Mouse (Mus musculus) large intestine, adult 2 months (tissue): ENCODE results near the gene Chchd1. TPM values are rescaled to one million over a fixed set of nuclear protein-coding genes. Genes with fewer than 3 reads are reported as not detected.

Experiments
- DNase-seq: peaks from one replicate; pipeline ENCODE4 v3.0.0-alpha.2; 2012; ENCODE audit warnings: low read depth, low spot score
- WGBS: fragments of 180-500 bp; shearing (Covaris S2); methylation state at CpG from one replicate; pipeline ENCODE4 v1.1.7; 2018; 5-methylcytosine and 5-hydroxymethylcytosine counted together
- polyA plus RNA-seq: library from polyadenylated mRNA; depleted of rRNA; stranded (reverse); fragments of >200 nt; gene quantifications from 2 replicates; pipeline ENCODE4 v1.2.3, GENCODE M21; 2012

Gene Chchd1
- polyA plus RNA-seq, 1 experiment: 42.2 TPM

GRCm38 (mm10) chr14:20719767-20720166 lies 17.0 kb downstream of the Chchd1 start:
- DNase-seq: no peak
- WGBS: 92% methylated on average over 12 of the region's 12 CpGs

DNA sequence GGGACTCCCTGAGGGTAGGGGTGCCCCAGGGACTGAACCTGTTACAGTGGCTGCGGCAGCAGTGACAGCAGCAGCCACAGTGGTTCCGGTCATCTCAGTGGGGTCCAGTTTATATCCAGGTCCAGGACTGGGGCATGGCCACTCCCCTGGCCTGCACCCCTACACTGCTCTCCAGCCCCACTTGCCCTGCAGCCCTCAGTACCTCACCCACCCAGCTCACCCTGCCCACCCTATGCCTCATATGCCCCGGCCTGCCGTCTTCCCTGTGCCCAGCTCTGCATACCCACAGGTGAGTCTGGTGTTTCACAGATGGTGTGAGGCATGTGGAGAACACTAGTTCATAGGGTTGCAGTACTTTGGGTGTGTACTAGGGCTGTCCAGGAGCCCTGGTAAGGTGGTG lies 18.6 kb downstream of the Chchd1 start:
- no peak for DNase-seq
- 79% methylated on average over 4 of the region's 4 CpGs for WGBS

DNA sequence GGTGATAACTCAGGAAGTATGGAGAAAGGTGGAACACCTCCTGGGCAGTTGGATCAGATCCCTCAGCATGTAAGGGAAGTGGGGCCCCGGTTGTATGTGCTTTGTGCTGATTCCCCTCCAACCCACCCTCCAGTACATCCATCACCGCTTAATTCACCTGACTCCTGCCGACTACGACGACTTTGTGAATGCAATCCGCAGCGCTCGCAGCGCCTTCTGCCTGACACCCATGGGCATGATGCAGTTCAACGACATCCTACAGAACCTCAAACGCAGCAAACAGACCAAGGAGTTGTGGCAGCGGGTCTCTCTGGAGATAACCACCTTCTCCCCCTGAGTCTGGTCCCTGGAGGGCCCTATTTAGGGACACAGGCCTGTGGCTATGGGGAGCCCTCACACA lies 20.2 kb downstream of the Chchd1 start:
- 92% methylated on average over 12 of the region's 12 CpGs for WGBS
- DNase-seq: no peak

- DNase-seq: no peak
- WGBS: 9% methylated on average over 5 of the region's 5 CpGs
These were observed 21.2 kb downstream of the Chchd1 start for GRCm38 (mm10) chr14:20724043-20724442.

DNA sequence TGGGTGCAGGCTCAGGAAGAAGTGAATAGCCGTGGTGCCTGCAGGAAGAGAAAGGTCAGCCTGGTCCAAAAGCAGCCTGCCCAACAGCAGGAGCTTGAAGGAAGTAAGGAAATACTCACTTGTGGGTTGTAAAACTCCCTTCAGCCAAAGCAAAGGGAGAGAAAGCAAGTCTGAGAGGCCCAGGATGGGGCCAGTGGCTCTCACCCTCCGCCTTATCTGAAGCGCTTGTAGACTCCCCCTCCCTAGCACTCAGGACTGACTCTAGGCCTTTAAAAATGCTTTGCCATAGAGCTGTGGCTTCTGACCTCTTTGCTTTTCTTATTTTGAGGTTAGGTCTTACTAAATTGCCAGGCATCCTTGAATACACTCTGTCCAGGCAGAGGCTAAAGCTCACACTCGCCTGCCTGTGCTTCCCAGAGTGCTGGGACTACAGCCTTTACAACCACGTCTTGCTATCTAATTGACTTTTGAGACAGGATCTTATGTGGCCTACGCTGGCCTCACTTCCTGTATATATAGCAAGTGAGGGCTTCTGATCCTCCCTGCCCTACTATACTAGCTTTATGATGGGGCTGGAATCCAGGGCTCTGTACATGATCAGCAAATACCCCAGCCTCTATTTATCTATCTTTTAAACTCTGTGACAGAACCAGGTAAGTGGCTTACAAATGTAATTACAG lies 23.0 kb downstream of the Chchd1 start:
- DNase-seq: no peak
- 62% methylated on average over 6 of the region's 6 CpGs for WGBS

DNA sequence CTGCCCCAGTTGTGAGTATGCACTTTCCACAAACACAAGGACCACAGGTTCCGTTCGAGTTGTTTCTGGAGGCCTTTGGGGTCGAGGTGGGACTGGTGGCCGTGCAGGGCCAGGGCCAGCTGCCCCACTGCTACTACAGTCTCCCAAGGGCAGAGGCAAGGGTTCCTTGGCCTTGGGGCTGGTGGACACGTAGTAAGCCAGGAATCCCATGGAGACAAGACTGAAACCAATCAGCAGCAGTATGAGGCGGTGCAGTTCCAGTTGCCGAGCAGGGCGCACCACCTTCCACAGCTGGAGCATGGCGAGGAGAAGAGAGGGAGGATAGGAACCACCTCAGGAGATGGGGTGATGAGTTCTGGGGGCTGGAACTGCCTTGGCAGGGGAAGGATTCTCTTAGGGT lies 27.1 kb downstream of the Chchd1 start:
- no peak for DNase-seq
- 89% methylated on average over 9 of the region's 9 CpGs for WGBS

GRCm38 (mm10) chr14:20730853-20731602 lies 28.2 kb downstream of the Chchd1 start:
- WGBS: 88% methylated on average over 9 of the region's 9 CpGs
- no peak for DNase-seq

DNA sequence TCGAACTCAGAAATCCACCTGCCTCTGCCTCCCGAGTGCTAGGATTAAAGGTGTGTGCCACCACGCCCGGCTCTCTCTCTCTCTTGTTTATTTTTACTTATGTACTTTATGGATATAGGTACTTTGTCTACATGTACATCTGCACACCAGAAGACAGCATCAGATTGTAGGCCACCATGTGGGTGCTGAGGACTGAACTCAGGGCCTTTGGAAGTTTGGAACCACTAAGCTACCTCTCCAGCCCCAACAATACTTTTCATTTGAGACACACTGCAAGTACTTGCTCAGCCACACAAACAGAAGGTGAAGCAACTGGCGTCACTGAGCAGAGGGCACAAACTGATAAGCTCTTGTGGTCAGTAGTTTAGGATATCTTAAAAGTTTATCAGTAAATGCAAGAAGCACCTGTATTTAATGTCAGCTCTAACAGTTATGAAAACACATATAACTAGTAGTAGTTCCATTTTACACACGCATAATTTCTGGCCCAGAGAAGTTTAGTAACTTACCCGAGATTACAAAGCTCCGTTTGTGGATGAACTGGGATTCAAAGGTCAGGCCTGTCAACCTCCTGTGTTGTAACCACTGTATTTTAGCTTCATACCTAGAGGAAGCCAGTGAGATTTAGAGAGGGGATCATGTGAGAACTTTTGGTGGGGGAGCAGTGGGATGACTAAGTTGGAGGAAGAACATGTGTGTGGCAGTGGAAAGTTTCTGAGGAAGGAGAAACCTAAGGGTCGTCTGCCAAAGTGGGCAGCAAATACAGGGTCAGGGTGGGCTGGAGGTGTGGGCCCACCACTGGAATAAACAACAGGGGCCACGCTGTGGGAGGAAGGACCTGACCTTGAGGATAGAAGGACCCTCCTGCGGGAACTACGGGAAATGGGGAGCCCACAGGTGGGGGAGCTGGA lies 30.5 kb downstream of the Chchd1 start:
- DNase-seq: no peak
- 25% methylated on average over 12 of the region's 12 CpGs for WGBS

DNA sequence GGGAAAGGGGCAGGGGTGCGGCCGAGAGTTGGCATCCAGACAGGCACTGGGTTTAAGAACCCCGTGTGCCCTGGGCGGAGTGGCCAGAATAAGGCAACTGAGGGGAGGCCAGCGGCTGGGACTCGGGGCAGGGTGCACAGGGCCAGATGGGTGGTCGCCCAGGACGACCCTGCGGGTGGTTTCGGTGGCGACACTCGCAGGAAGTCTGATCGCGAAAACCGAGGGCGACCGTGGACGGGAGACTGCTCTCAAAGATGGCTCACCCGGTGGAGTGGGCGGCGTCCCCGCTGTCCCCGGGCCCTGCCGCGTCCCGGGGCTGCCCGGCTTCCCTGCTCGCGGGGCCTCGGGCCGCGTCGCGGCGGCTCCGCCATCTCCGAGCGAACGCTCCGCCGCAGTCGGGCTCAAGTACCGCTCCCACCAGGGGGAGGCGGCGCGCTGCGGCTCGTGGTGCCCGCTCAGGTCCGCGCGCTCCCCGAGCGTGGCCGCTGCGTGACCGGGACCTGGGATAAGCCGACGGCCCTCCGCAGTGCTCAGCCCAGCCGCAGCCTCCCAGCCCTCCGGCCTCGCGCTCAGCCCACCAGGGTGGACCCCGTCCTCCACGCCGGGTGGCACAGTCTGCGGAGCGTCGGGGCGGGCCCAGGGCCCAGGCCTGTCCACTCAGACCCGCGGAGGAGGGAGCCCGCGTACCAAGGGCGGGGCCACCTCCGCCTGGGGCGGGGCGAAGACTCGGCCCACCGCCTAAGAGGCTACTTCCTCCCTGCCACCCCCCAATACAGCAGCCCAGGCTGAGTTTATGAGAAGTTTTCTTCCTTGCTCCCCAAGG lies 31.4 kb downstream of the Chchd1 start, which contains the start of gene Ndst2:
Gene Ndst2, minus strand, starts transcription at position 611 of the 823 bp plus-strand sequence.
- peak; percentile 58 for DNase-seq
- under 1% methylated on average over 80 of the region's 81 CpGs for WGBS

- WGBS: 59% methylated on average over 2 of the region's 2 CpGs
- DNase-seq: no peak
These were observed 32.2 kb downstream of the Chchd1 start for GRCm38 (mm10) chr14:20735052-20735451.

DNA sequence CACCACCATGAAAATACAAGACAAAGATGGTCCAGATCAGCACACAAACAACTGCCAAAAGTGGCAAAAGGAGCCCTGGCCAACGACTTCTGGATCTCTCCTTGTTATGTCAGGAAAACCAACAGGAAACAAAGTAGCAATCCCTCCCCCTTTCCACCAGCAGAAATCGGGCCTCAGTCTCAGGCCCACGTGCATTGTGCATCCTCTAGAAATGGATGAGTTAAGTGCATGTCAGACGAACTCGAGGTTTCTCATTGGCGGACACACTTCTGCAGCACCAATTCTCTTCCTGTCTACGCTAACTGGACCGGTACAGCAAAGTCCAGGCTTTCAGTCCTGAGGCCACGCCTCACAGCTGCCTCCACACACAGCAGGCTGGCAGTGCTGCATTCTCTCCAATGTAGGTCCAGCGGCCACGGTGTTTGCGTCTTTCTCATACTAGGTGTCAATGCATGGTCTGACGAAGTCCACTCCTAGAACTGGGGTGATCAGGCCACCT lies 33.1 kb downstream of the Chchd1 start:
- WGBS: 66% methylated on average over 13 of the region's 13 CpGs
- DNase-seq: no peak

DNA sequence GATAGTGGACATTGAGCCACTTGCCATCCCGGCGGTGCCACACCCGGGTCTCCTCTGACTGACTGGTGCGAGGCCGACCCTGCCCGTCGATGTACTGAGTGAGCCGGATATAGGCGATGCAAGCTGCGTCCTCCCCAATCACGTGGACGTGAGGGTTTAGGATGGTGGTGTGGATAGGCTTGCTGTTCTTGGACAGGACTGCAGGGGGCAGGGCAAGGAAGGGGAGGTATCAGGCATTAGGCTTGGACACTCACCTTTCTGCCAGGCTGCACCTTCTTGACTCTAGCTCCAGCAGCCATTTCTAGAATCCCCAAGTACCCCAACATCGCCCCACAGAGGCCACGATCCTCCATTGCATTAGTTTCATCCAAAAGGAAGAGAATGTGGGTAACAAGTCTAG lies 34.5 kb downstream of the Chchd1 start:
- WGBS: 12% methylated on average over 14 of the region's 14 CpGs
- DNase-seq: no peak

DNA sequence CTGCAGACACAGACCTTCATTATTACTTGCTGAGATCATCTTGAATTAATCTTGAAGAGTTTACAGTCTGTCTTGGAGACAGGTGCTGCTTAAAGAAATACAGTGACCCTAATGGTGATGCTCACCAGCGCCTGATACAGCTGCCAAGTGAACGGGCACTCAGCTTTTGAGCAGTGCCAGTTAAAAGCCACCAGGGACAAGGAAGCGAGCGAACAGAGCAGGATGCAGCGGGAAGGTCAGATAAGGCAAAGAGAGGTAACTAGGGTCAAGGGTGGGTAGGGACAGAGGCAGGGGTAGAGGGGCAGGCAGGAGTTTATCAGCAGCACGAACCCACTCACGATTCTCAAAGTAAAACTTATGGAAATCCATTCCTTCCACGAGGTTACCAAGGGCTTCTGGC lies 35.7 kb downstream of the Chchd1 start:
- DNase-seq: no peak
- 75% methylated on average over 8 of the region's 8 CpGs for WGBS

DNA sequence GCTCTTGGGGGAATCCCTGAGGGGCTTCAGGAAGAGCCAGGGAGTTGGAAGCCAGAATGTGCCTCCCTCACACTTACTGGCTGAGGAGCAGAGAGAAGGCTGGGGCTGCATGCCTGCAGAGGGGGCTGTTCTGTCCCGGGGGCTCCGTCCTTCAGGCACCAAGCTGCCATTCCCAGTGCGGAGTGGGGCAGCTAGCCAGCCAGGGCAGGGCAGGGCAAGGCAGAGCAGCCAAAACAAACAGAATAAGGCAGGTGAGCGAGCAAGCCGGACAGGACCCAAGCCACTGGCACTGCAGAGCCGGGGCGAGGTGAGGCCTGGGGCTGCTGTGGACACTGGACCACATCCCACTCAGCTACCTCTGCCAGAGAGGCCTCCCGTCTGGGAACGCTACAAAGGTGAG lies 38.5 kb downstream of the Chchd1 start:
- DNase-seq: no peak
- 37% methylated on average over 9 of the region's 9 CpGs for WGBS

- 73% methylated on average over 3 of the region's 3 CpGs for WGBS
- DNase-seq: no peak
These were observed 40.8 kb downstream of the Chchd1 start for GRCm38 (mm10) chr14:20743614-20744013.

DNA sequence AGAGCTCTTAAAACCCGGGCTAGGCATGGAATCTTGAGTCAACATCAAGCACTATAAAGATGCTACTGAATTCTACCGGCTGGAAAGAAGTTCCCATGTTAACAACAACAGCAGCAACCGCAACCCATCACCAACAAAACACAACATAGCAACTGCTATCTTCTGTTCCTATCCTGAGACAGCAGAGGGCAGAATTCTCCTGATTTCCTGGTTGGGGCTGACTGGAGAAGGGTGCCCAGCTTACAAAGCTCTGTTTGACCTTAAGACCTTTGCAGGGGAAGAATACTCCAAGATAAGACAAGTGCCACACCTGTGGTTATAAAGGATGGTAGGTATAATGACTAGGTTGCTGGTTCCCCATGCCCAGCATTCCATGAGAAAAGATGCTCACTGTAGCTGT lies 44.1 kb downstream of the Chchd1 start:
- WGBS: 37% methylated on average over 3 of the region's 3 CpGs
- no peak for DNase-seq

GRCm38 (mm10) chr14:20748388-20748787 lies 45.6 kb downstream of the Chchd1 start:
- 74% methylated on average over 4 of the region's 4 CpGs for WGBS
- no peak for DNase-seq

DNA sequence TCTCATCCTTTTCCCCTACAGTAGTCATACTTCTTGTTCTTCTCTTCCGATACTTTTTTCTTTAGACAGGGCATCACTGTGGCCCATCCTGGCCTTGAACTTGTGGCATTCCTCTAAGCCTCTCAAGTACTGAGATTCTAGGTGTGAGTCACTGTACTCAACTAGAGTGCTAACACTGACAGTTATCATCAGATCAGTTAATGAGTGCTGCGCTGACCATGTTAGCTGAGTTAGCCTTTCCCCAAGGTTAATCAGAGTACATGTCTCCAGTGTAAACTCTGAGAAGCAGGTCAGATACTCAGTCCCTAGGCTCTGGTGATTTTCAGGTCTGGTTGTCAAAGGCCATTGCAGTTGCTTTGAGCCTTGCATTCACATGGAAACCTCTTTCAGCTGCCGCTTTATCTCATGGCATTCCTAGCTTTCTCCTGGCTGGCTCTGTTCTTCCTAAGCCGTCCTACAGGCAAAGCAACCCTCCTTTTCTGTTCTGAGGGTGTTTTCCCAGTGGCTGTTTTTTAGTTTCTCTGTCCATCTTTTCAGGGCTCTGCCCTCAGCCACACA lies 46.8 kb downstream of the Chchd1 start:
- WGBS: 89% methylated on average over 4 of the region's 4 CpGs
- no peak for DNase-seq

GRCm38 (mm10) chr14:20750503-20750902 lies 47.7 kb downstream of the Chchd1 start:
- WGBS: 28% methylated on average over 5 of the region's 5 CpGs
- DNase-seq: no peak
